Mouse (Mus musculus): ENCODE results near the gene Abcb7. TPM values are rescaled to one million over a fixed set of nuclear protein-coding genes. Genes with fewer than 3 reads are reported as not detected.

Abcb7 gene
- total and polyA plus RNA-seq, 3 experiments, result 22.0 TPM; not detected in 1

GRCm38 (mm10) chrX:104413183-104413983 lies at the start of gene Abcb7 (continued):
- TF ChIP-seq POLR2AphosphoS2 (IDR thresholded peaks at IDR 0.05; ENCODE audit: low read length), result peak; percentile 52; the same call in 1 of the 2 replicates
- no peak for TF ChIP-seq GABPA (IDR thresholded peaks at IDR 0.05; ENCODE audit: low read depth, low read length)
- TF ChIP-seq UBTF (IDR thresholded peaks at IDR 0.05; ENCODE audit: borderline replicate concordance, insufficient read depth, low read depth, low read length), result no peak
- no peak for TF ChIP-seq MYB (IDR thresholded peaks at IDR 0.05; ENCODE audit: low read depth, low read length)

GRCm38 (mm10) chrX:104461755-104462154 lies 48.1 kb upstream of the Abcb7 start:
- no peak for TF ChIP-seq CHD2 (IDR thresholded peaks at IDR 0.05; ENCODE audit: low read length)
- no peak for TF ChIP-seq USF1 (IDR thresholded peaks at IDR 0.05; ENCODE audit: low read depth, low read length)
- no peak for TF ChIP-seq ZNF384 (IDR thresholded peaks at IDR 0.05; ENCODE audit: low read depth, low read length)
- no peak for TF ChIP-seq TAL1 (IDR thresholded peaks at IDR 0.05; ENCODE audit: low read length)
- TF ChIP-seq TCF12 (IDR thresholded peaks at IDR 0.05; ENCODE audit: low read depth, low read length), result no peak
- no peak for TF ChIP-seq SIN3A (IDR thresholded peaks at IDR 0.05; ENCODE audit: low read length)
- no peak for TF ChIP-seq NELFE (IDR thresholded peaks at IDR 0.05; ENCODE audit: low read depth, low read length)
- TF ChIP-seq E2F4 (IDR thresholded peaks at IDR 0.05; ENCODE audit: borderline replicate concordance, low read depth, low read length), result no peak
- TF ChIP-seq ZKSCAN1 (IDR thresholded peaks at IDR 0.05; ENCODE audit: low read depth, low read length), result no peak
- no peak for TF ChIP-seq JUND (IDR thresholded peaks at IDR 0.05; ENCODE audit: low read depth, low read length)
- TF ChIP-seq CTCF (IDR thresholded peaks at IDR 0.05 in 2 of 3, conservative IDR thresholded peaks at IDR 0.05 in 1 of 3; ENCODE audit: control insufficient read depth in 1 of 3, insufficient read depth in 1 of 3, low read depth in 2 of 3, low read length in 3 of 3, poor library complexity in 1 of 3, severe bottlenecking in 1 of 3), result no peak
- no peak for TF ChIP-seq UBTF (IDR thresholded peaks at IDR 0.05; ENCODE audit: borderline replicate concordance, insufficient read depth, low read depth, low read length)
- TF ChIP-seq BHLHE40 (IDR thresholded peaks at IDR 0.05; ENCODE audit: borderline replicate concordance, low read depth, low read length), result no peak
- no peak for TF ChIP-seq CHD1 (IDR thresholded peaks at IDR 0.05; ENCODE audit: low read depth, low read length)
- no peak for TF ChIP-seq MXI1 (IDR thresholded peaks at IDR 0.05; ENCODE audit: low read depth, low read length)
- TF ChIP-seq TBP (IDR thresholded peaks at IDR 0.05; ENCODE audit: low read depth, low read length), result no peak
- no peaks in the 10 kb centered on the region for H3K27me3 ChIP-seq (ENCODE audit: control insufficient read depth in 1 of 2, insufficient read depth in 2 of 2, low read length in 2 of 2)
- DNase-seq (ENCODE audit: low read depth, low spot score), result no peak
- H3K4me3 ChIP-seq (ENCODE audit: control insufficient read depth in 1 of 2, insufficient read depth in 1 of 2, low read depth in 2 of 2, low read length in 2 of 2), result no peak overlapping the region
- no peaks in the 10 kb centered on the region for H3K36me3 ChIP-seq (ENCODE audit: control insufficient read depth in 1 of 2, insufficient read depth in 2 of 2, low read length in 2 of 2)
- no peaks in the 10 kb centered on the region for H3K79me2 ChIP-seq (ENCODE audit: control insufficient read depth, insufficient read depth, low read length, poor library complexity)
- H3K4me1 ChIP-seq (ENCODE audit: control insufficient read depth in 1 of 2, insufficient read depth in 2 of 2, low read length in 2 of 2), result no peaks in the 10 kb centered on the region
- no peak overlapping the region for H3K9ac ChIP-seq (ENCODE audit: control insufficient read depth, low read depth, low read length, poor library complexity, severe bottlenecking)
- H3K9me3 ChIP-seq (replicated peaks; ENCODE audit: insufficient read depth, low read length), result no peaks in the 10 kb centered on the region
- H3K27ac ChIP-seq (ENCODE audit: control insufficient read depth, low read depth, low read length), result no peak overlapping the region
